Mouse (Mus musculus) T-cell, adult 2 months (primary cell): ENCODE measurements around the gene Tmem273.

Experiments used
- DNase-seq: peaks from one replicate; pipeline ENCODE4 v3.0.0; 2022; ENCODE audit warnings: low spot score

Tmem273 gene

DNA sequence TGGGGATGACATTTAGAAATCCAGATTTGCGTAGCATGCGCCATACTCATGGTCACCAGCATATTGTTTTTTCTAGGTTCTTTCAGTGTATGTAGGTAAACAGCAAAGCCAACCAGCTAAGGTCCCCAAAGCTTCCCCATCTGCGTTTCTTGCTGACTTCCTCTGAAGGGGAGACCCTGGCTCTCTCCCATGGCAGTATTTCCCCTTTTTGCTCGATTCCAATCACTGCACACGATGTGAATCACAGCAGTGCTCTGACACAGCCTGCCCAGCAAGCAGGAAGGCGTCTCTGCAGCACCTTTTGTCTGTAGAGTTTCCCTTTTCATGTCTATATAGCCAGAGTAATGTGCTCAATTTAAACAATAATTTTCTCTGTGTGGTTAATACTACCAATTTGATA is 26.7 kb downstream of the Tmem273 start:
- no peak for DNase-seq

DNA sequence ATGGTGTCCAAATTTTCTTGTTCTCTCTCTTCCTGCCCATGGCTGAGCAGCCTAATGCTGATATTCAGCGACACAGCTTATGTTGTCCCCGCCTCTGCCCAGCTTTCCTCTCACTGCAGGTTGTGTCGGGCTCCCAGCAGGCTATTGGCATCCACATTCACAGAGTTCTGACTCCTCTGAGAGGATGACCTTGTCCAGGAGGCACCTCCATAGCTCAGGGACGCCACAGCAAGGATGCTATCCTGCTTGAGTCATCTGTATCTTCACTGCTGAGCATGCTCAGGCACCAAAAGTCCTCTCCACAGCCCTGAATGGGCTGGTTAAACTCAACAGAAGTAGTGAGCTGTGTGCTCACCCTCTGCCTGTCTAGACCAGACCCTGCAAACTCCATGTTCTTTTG is 29.2 kb downstream of the Tmem273 start:
- DNase-seq = no peak

DNA sequence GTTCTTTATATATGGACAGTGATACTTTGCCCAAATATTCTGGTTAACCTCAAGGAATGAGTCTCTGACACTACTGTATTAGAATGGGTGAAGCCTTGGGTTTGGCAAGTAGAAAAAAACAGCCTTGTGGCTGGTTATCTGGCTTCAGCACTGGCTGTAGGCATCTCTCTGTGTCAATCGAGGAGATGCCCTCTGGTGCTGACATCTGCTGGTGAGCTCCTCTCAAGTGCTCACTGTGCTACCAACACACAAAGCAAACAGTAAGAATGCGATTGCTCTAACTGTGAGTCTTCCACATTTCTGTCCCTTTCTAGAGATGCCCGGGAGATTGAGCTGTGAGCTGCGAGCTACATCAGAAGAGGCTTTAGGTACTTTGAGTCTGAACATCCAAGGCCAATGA is 30.8 kb downstream of the Tmem273 start:
- no peak for DNase-seq

DNA sequence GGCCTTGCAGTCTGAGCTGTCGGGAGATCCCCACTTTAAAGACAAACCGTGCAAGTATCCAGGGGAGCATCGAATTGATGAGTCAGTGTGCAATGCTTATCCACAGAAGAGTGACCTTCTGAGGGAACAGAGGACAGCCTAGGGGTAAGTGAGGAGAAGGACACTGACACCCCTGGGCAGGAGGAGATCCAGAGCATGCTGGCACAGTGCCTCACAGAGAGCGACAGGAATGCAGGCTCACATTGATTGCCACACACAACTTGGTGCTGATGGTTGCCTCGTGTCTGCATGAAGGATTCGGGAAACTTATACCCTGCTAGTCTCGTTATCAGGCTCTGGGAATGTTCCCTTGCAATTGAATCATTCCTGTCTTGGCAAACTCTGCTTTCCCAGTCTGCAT is 31.5 kb downstream of the Tmem273 start:
- no peak for DNase-seq

DNA sequence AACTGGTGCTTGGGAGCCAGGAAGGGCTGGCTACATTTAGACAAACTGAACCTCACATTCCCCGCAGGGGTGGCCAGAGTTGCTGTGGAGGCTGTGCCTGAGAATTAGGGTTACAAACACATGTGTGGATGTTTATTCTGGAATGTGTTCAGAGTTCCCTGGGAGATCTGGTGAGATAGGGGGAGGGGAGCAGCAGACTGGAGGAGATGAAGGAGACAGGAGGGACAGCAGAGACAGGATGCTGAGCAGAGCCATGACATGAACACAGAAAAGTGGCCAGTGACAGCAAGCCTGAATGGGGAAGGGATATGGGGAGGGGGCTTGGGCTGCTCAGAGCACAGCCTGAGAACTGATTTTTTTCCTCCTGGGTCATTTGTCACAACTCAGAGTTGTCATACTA is 33.5 kb downstream of the Tmem273 start:
- DNase-seq = no peak

DNA sequence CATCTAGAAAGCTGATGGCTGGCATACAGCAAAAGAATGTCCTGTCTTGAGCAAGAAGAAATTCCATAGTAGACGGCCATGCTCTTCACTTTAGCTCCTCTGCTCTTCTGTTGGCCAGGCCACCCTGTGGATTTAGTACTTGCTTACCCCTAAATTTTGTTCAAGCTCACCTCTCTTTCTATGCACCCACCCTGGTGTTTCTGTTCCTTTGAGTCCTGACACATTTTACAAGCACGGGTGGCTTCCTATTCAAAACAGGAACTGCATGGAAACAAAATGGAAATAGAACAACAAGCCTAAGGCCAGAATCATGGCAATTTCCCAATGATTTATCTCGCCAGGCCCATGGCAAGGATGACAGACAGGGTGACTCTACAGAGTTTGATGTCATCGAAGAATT is 37.0 kb downstream of the Tmem273 start:
- DNase-seq = no peak

DNA sequence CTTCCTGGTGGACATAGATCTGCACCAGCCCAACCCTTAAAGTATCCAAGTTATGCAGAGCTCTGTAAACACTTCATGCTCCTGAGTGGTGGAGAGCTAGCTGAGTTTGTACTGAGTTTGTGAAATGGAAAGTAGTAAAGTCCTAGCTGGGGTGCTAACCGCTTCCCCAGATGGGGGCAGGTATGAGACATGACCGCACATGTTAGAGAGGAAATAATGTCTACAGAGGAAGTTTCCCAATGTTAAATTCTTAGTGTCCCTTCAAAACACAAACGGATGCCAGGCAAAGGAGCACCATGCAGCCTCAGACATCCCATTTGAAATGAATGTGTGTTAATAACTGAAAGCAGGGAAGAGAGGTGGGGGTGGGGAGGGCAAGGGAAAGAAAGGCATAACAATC is 38.1 kb downstream of the Tmem273 start:
- DNase-seq = no peak

DNA sequence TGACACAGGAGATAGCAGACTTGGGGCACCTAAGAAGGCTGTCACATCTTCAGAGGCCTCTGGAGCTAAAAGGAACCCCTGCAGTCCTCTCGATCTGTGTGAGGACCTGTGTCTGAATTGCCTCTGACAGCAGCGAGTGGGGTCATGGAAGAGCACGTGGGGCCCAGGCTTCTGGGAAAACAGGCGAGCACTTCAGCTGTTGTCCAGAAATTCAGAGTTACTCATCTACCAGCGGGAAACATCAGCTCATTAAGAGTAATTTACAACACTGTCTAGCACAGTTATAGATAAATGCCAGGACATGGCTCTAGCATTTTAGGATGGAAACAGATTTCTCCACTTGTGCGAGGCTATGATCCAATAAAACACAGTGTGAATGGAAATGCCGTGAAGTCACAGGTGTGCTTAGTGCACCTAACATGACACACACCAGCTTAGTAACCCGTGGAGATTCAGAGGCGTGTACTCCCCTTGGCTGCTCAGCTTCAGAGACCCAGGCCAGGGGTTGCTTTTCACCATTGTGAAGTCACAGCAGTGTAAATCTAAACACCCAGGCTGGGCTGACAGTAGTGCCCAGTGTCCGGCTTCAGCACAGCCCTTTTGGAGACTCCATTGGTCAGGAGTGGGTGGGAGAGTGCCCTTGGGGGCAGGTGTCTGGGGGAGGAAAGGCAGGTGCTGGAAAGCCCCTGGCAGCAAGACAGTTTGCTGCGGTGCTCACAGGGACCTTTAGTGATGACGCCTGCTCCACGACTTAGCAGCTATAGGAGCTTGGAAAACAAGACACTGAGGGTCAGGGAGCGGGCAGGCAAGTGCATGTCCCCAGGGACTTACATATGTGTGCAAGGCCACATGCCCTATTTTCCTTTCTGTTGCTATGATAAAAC is 38.7 kb downstream of the Tmem273 start:
- no peak for DNase-seq

DNA sequence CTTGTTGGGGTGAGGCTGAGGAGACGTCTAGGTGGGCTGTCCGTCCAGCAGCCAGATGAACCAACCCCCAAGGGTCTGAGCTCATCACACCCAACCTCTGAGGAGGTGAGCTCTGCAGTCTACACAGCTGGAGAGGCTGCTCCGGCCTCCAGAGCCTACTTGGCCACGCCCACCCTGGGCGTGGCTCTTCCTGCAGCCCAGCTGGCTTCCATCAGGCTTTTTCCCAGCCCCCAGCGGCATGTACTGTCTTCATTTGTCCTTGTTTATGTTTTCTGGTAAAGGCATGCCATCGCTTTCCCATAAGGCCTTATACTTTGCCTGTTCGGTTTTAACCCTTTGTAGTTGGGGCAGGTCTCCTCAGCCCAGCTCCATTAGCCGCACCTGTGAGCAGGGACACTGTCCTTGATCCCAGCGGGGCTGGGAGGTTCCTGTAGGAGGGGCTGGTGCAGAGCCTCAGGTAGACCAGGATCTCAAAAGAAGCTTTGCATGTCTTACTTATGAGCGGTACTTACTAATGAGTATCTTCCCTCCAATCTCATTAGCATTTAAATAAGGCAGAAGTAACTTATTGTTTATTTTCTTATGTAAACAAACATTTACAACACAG is 39.8 kb downstream of the Tmem273 start:
- no peak for DNase-seq

DNA sequence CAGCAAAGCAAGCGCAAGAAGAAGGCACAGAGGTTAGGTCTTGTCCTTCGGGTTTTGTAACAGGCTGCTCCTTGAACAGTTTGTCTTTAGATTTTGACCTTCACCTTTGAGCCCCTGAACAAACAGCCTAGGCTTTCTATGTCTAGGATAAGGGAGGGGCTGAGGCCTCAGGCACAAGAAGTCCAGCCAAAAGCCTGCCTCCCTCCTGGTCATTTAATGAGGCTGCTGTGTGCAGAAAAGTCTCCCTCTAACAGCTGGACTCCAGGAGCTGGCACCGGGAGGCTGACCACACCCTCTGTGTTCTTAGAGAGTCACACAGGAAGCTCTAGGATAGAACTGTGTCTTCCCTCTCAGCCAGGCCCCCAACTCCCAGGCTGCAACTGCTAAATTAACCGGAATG is 41.4 kb downstream of the Tmem273 start:
- DNase-seq = no peak

DNA sequence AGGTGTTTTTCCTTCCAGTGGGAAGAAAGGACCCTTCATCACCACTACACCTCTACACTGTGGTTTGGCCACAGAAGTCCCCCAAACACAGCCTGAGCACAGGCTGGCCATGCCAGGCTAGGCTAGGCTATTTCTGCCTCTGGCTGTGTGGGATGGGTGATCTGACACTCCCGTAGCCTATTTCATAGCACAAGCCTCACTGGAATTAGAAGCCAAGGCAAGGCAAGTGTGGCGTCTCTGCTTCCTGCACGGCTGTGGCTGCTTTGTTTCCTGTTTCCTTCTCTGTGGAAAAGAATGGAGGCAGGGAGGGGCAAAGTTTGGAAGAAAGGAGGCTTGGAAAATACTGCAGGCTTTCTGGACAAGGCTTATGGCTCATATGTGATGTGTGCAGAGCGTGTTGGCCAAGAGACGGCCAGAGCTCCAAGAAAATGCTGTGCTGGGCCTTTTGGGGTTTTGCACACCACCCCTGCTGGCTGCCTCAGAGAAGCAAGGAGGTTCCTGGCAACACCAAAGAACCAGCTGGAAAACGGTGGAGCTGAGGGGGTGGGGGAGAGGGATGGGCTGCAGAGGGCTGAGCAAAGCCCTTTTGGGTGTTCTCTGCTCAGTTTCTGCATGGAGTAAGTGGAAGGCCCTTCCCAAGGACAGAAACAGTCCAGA is 42.4 kb downstream of the Tmem273 start:
- DNase-seq = no peak

DNA sequence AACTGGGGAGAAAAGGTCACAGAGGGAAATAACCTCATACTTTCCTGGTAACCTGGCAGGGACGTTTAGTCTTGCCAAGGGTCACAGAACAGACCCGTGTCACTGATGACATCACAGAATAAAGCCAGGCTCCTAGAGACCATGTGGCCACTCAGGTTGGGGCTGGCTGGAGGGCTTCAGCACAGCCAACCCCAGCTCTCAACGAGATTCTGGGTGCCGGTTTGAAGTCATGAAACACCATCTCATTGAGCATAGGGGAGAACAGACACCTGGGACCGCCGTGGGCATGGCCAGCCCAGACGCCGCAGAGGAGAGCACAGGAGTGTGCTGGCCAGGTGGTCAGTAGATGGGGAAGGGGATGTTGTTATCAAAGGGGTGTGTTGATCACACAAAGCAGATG is 48.1 kb downstream of the Tmem273 start, which contains the start of gene Fam170b:
Gene Fam170b (plus strand): TSS at position 116 of the 400 bp plus-strand sequence.
- no peak for DNase-seq

DNA sequence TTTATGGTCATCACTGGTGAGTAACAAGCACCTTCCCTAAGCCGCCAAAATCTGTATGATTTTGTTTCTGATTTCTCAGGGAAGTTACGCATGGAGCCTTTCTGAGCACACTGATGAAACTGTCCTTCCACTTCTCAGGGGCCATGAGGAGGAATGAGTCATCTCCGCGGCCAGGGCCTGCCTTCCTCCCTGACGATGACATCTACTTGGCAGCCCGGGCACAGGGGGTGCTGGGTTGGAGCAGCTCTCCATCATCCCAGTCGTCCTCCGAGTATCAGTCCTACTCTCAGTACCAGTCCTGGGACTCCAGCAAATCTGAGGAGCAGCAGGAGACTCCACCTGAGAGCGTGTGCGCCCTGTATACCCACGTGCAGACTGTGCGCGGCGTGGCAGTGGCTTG is 49.4 kb downstream of the Tmem273 start:
- no peak for DNase-seq

DNA sequence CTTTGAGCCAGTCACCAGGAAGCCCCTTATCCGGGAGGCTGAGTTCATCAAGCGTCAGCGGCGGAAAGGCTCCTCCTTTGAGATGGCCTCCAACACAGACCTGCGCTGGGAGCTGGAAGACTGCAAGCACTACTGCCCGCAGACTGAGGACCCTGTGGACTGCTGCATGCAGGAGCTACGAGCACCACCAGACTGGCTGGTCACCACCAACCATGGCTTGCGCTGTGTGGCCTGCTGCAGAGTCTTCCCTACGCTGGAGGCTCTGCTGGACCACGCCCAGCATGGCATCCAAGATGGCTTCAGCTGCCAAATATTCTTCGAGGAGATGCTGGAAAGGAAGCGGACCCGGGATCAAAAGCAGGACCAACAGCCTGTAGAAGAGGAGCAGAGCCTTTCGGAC is 49.8 kb downstream of the Tmem273 start:
- no peak for DNase-seq

DNA sequence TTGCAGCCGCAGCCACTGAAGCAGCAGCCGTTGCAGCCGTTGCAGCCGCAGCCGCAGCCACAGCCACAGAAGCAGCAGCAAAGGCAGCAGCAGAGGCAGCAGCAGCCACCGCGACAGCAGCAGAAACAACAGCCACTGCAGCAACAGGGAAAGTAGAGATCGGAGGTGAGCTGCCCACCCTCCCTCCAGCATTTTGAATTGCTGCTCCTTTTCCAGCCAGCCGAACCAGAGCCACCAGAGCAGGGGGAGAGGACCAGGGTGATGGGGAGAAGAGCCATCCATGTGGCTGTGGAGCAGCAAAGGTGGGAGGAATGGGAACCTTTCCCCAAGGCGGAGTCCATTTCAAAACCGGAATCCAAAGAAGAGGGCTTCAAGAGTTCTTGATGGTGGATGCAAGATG is 50.4 kb downstream of the Tmem273 start:
- DNase-seq = no peak

DNA sequence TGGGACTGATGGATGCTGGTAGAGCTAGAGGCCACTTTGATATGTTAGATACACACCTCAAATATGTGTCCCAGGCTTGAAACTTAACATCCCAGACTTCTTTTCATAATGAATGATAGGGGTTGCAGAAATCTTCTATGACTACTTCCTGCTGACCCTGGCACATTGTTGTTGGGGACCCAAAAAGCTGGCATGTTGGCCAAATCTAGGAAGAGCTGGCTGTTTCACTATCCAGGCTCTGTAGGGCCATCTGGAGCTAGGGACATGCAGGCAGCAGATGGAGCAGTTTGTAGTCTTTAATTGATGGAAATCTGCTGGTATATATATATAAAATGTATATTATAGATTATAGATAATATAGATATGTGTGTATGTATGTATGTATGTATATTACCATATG is 56.3 kb downstream of the Tmem273 start:
- no peak for DNase-seq

DNA sequence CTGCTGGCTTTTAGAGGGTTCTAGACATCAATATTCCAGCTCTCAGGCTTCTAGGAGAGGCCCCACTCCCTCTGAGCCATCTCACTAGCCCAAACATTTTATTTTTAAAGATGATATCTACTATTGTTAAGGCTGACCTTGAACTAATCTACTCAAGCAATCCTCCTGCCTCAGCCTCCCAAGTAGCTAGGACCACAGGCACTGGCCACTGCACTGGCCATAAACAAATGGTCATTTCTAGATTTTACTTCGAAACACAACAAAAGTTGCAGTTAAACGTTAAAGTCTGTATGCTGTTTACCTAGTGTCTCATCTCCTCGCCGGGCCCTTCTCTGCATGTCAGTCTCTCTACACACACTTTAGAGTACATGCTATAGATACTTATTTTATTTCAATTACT is 68.3 kb downstream of the Tmem273 start:
- no peak for DNase-seq

DNA sequence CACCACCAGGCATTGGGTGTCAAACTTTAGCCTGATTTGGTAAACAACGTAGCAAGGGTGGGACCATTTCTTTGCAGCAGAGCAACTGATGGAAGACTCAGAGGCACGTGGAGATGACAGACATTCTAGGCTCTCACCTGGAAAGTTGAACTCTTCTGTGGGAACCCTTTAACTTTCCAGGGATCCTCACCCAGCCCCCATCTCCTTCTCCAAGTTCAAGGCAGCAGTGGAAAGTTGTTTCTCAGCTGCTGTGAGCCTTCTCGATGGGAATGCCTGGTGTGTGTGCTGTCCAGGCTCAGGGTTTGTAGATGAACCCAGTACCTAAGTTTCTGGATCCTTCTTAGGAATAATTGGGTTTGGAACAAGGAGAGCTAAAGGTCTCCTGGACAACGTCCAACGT is 70.5 kb downstream of the Tmem273 start:
- DNase-seq = no peak

DNA sequence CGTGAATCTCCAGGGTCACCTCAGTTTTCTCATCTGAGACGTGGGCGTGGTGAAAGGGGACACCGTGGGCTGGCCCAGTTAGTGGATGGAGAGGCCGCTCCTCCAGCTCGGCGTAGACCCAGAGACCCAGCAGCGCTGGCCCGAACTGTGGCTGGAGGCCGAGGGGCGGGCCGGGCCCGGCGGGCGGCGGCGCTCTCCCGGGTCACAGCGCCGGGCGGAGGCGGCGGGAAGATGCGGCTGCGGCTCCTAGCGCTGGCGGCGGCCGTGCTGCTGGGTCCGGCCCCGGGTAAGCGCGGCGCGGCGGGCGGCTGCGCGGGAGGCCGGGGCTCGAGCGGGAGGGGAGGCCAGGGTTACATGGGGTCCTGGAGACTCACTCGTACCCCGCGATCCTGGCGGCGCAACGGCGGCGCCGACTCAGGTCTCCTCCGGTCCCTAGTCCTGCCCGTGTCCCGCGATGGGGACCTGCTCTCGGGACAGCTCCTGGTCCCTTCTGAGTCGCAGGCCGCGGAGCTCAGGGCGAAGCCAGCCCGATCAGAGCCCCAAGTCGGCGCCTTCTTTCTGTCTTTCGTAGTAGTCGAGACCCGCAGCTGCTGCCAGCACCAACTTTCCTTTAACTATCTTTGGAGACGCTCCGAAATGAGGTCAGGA is 71.0 kb downstream of the Tmem273 start, which contains the start of gene Vstm4:
Gene Vstm4 (plus strand): TSS at position 76 of the 648 bp plus-strand sequence.
- DNase-seq = no peak

DNA sequence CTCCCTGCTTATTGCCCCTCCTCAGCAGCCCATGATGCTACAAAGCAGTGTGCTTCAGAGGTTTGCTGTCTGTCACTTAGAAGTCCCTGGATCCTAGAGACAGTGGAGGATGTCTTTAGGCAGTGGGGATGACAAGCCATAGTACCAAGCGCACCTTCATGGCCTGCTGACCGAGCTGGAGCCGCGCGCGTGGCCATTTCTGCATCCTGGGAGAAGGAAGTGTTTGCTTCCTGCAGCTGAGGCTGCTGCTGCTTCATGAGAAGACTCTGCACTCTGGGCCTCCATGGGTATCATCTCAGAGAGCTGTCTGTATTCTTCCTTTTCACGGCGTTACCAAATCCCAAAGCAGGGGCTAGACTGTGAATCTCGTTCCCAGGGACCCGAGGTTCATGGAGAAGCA is 72.6 kb downstream of the Tmem273 start:
- no peak for DNase-seq

DNA sequence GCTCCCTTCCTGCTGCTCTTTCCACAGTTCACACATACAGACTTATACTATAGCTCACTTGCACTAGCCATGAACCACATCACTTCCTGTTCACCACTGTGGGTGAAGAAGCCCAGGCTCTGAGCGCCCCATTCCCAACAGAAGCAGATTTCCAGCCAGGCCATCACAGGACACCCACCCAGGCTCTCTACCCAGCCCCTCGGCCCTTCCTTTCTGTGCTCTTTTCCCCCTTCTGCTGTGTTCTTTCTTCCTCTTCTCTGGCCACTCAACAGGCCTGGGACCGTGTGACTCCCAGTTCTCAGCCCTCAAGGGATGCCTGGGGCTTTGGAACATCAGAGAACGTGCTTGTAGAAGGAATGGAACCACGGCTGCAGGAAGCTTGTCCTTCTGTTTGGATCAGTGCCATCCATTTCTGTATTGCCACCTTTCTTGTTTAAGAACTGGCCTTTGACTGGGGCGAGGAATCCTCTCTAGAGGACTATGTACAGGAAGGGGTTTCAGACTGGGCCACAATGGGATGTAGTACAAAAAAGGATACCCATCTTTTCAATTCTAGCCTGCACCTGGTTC is 73.3 kb downstream of the Tmem273 start:
- DNase-seq = no peak
